Mouse (Mus musculus) thymus, adult 2 months (tissue): Measurements from ENCODE around the gene Pld6.

Source experiments
- CTCF ChIP-seq: fragments of 200-500 bp; IDR thresholded peaks from 2 replicates; pipeline ENCODE4 v1.5.1; 2012; ENCODE audit warnings: mild to moderate bottlenecking, control low read depth, low read length, moderate library complexity, borderline replicate concordance; ENCODE audit not compliant: control insufficient read depth, poor library complexity, insufficient read depth; ENCODE audit errors: extremely low read depth
- POLR2A ChIP-seq: fragments of 200-500 bp; IDR thresholded peaks from 2 replicates; pipeline ENCODE4 v1.6.1; 2012; ENCODE audit warnings: mild to moderate bottlenecking, low read length, control low read depth, moderate library complexity; ENCODE audit not compliant: control insufficient read depth, poor library complexity, insufficient read depth; ENCODE audit errors: extremely low read depth

GRCm38 (mm10) chr11:59782091-59782590 lies 5.3 kb downstream of the Pld6 start:
- no peak for TF ChIP-seq CTCF
- TF ChIP-seq POLR2A, result no peak
